Mouse (Mus musculus): ENCODE data around the gene Plpp2. TPM values are rescaled to one million over a fixed set of nuclear protein-coding genes. Genes with fewer than 3 reads are reported as not detected.

Gene Plpp2
- total and polyA plus RNA-seq, 3 experiments = 11.5 to 19.3 (median 13.9) TPM

DNA sequence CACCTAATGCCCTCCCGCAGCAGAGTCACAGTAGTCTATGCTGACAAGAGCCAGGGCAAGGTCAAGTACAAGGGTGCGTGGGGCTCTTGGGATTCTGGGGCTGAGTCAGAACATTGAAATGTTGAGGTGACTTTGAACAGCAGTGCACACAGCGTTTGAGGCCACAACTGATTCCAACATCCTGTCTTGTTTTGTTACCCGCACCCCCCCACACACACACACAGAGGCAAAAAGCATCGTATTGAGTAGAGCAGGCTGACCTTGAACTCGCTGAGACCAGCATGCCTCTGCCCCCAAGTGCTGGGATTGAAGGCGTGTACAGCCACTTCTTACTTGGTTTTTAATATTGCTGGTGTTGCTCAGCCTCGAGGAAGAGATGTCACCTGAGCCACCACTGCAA, 40.8 kb upstream of the Plpp2 start:
- no peak for DNase-seq (ENCODE audit: extremely low read depth)
- no peaks in the 10 kb centered on the region for H3K4me1 ChIP-seq (ENCODE audit: control insufficient read depth in 1 of 2, insufficient read depth in 2 of 2)
- no peak overlapping the region for H3K27ac ChIP-seq (ENCODE audit: insufficient read depth, low read depth)
- dilution Hi-C loops (cut with MboI; ENCODE audit: extremely low pct_ligation_motif_present, extremely low pct_unique_long_range_greater_than_20kb, low sequenced_read_pairs) (no loop called here), in situ Hi-C loops (cut with MboI; ENCODE audit: low pct_ligation_motif_present, low pct_unique_long_range_greater_than_20kb, low sequenced_read_pairs) (no loop called here)
- no peak overlapping the region for H3K9ac ChIP-seq (ENCODE audit: insufficient read depth, low read depth)
- no peak overlapping the region for H3K4me2 ChIP-seq (ENCODE audit: insufficient read depth, low read depth, poor library complexity, severe bottlenecking)
- no peaks in the 10 kb centered on the region for H3K79me2 ChIP-seq (replicated peaks; ENCODE audit: control insufficient read depth, extremely low read depth, insufficient read depth, poor library complexity, severe bottlenecking)
- no peaks in the 10 kb centered on the region for H3K9me3 ChIP-seq (replicated peaks; ENCODE audit: low read length)
- H3K4me3 ChIP-seq (replicated peaks in 1 of 3; ENCODE audit: low read depth in 2 of 3, low read length in 2 of 3, poor library complexity in 1 of 3) = no peak overlapping the region
- H3K36me3 ChIP-seq (replicated peaks in 1 of 2; ENCODE audit: control insufficient read depth in 1 of 2, insufficient read depth in 1 of 2, low read length in 1 of 2) = no peaks in the 10 kb centered on the region
- no peak for TF ChIP-seq GABPA (IDR thresholded peaks at IDR 0.05; ENCODE audit: insufficient replicate concordance, low read depth, low read length)
- TF ChIP-seq NRF1 (IDR thresholded peaks at IDR 0.05; ENCODE audit: low read depth, low read length) = no peak
- peaks cover 39% of the 10 kb centered on the region for H3K27me3 ChIP-seq (replicated peaks)

DNA sequence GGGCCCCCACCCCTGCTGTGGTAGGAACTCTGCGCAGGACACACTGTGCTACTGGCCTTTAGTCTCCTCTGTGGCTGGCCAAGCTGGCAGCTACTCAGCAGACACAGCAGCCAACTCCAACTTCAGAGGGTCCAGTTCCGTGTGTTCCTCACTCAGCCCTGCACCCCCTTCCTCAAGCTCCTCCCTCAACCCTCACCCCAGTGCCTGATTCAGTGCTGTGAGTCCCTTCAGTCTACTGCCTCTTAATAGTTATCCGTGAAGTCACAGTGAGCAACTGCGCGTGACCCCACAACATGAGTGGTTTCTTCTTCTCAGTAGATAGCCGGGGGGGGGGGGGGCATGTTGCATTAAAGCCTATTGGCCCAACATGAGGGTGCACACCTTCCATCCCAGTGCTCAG, 40.0 kb upstream of the Plpp2 start:
- dilution Hi-C loops (cut with MboI; ENCODE audit: extremely low pct_ligation_motif_present, extremely low pct_unique_long_range_greater_than_20kb, low sequenced_read_pairs) = no loop called here
- no peak for DNase-seq (ENCODE audit: extremely low read depth)
- TF ChIP-seq ZKSCAN1 (IDR thresholded peaks at IDR 0.05; ENCODE audit: borderline replicate concordance, low read depth, low read length) (no peak), CTCF (conservative IDR thresholded peaks at IDR 0.05 in 1 of 2, IDR thresholded peaks at IDR 0.05 in 1 of 2; ENCODE audit: low read depth in 2 of 2, low read length in 2 of 2) (no peak), SIN3A (IDR thresholded peaks at IDR 0.05; ENCODE audit: low read length) (no peak), E2F4 (IDR thresholded peaks at IDR 0.05; ENCODE audit: insufficient replicate concordance, low read depth, low read length) (no peak)
- Histone ChIP-seq H3K4me2 (ENCODE audit: insufficient read depth, low read depth, poor library complexity, severe bottlenecking) (no peak overlapping the region), H3K4me3 (replicated peaks in 1 of 3; ENCODE audit: low read depth in 2 of 3, low read length in 2 of 3, poor library complexity in 1 of 3) (no peak overlapping the region), H3K27ac (ENCODE audit: insufficient read depth, low read depth) (no peak overlapping the region), H3K27me3 (replicated peaks) (peaks cover 35% of the 10 kb centered on the region), H3K36me3 (replicated peaks in 1 of 2; ENCODE audit: control insufficient read depth in 1 of 2, insufficient read depth in 1 of 2, low read length in 1 of 2) (no peaks in the 10 kb centered on the region), H3K9ac (ENCODE audit: insufficient read depth, low read depth) (no peak overlapping the region), H3K4me1 (ENCODE audit: control insufficient read depth in 1 of 2, insufficient read depth in 2 of 2) (no peaks in the 10 kb centered on the region), H3K9me3 (replicated peaks; ENCODE audit: low read length) (no peaks in the 10 kb centered on the region), H3K79me2 (replicated peaks; ENCODE audit: control insufficient read depth, extremely low read depth, insufficient read depth, poor library complexity, severe bottlenecking) (no peaks in the 10 kb centered on the region)
- in situ Hi-C loops (cut with MboI; ENCODE audit: low pct_ligation_motif_present, low pct_unique_long_range_greater_than_20kb, low sequenced_read_pairs) = no loop called here

DNA sequence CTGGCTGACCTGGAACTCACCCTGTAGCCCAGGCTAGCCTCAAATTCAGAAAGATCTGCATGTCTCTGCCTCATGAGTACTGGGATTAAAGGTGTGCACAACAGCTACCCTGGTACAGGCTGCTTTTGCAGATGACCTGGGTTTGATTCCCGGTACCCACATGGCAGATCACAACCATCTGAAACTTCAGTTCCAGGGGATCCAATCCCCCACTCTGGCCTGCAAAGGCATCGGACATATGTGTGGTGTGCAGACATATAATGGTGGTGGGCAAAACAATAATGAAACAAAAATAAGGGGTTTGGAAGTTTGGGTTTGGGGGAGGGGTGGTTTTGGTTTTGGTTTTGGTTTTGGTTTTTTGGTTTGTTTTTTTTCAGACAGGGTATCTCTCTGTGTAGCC, 37.7 kb upstream of the Plpp2 start:
- no peak overlapping the region for H3K4me3 ChIP-seq (replicated peaks in 1 of 3; ENCODE audit: low read depth in 2 of 3, low read length in 2 of 3, poor library complexity in 1 of 3)
- H3K9me3 ChIP-seq (replicated peaks; ENCODE audit: low read length) = no peaks in the 10 kb centered on the region
- no peak overlapping the region for H3K9ac ChIP-seq (ENCODE audit: insufficient read depth, low read depth)
- TF ChIP-seq NRF1 (IDR thresholded peaks at IDR 0.05; ENCODE audit: low read depth, low read length) = no peak
- TF ChIP-seq NELFE (IDR thresholded peaks at IDR 0.05; ENCODE audit: low read depth, low read length) = no peak
- no peak for TF ChIP-seq USF2 (conservative IDR thresholded peaks at IDR 0.05; ENCODE audit: low read depth, low read length)
- no peak for TF ChIP-seq MXI1 (IDR thresholded peaks at IDR 0.05; ENCODE audit: low read depth, low read length)
- TF ChIP-seq SMC3 (IDR thresholded peaks at IDR 0.05; ENCODE audit: low read depth, low read length) = no peak
- no peak for TF ChIP-seq GABPA (IDR thresholded peaks at IDR 0.05; ENCODE audit: insufficient replicate concordance, low read depth, low read length)
- no peak for TF ChIP-seq SIN3A (IDR thresholded peaks at IDR 0.05; ENCODE audit: low read length)
- TF ChIP-seq IRF4 (IDR thresholded peaks at IDR 0.05; ENCODE audit: low read depth, low read length) = 0 out of 2 replicates have a peak, but pooled peaks have one; percentile 29
- no peaks in the 10 kb centered on the region for H3K4me1 ChIP-seq (ENCODE audit: control insufficient read depth in 1 of 2, insufficient read depth in 2 of 2)
- H3K4me2 ChIP-seq (ENCODE audit: insufficient read depth, low read depth, poor library complexity, severe bottlenecking) = peak overlapping the region; percentile 3; the same call in 1 of the 2 replicates
- no peaks in the 10 kb centered on the region for H3K79me2 ChIP-seq (replicated peaks; ENCODE audit: control insufficient read depth, extremely low read depth, insufficient read depth, poor library complexity, severe bottlenecking)
- DNase-seq (ENCODE audit: extremely low read depth) = no peak
- dilution Hi-C loops (cut with MboI; ENCODE audit: extremely low pct_ligation_motif_present, extremely low pct_unique_long_range_greater_than_20kb, low sequenced_read_pairs) (no loop called here), in situ Hi-C loops (cut with MboI; ENCODE audit: low pct_ligation_motif_present, low pct_unique_long_range_greater_than_20kb, low sequenced_read_pairs) (no loop called here)
- no peaks in the 10 kb centered on the region for H3K36me3 ChIP-seq (replicated peaks in 1 of 2; ENCODE audit: control insufficient read depth in 1 of 2, insufficient read depth in 1 of 2, low read length in 1 of 2)
- H3K27me3 ChIP-seq (replicated peaks) = peaks cover 24% of the 10 kb centered on the region
- H3K27ac ChIP-seq (ENCODE audit: insufficient read depth, low read depth) = no peak overlapping the region

Measured in CH12.LX (cell line).